7 mouse cellular contexts compared by ENCODE assay signal in the genomic region with DNA sequence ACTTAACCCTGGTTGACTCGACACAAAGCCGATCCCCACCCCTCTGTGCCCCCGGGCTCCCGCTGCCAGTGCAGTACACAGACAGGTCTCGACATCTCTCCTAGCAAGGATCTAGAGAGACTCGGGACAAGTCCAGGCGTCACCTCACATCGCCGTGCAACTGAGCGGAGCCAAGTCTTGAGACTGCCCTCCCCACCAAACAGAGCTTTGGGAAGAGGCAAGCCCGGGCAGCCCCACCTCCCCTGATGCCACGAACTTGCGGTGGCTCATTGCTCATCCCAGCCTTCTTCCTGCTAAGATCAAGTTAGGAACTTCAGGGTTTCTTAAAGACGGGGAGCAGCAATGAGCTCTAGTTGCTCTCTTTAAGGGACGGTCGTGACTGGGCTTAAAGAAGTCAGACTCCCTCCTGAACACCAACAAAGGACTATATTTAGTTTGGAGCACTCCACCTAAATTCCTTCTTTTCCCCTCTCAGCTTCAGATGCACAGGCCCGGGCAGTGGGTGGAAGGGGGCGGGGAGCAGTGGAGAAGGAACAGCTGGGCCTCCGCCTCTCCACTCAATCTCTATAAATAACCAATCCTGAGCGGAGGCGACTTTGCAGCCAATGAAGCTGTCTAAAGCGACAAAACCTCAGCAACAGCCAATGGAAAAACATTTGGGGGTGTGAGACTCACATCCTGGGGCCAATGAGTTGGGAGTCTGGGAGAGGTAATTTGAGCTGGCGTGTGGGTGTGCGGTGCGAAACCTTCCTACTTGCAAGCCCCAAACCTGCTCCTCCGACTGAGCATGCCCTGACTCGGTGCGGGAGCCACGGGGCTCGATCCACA. TPM values are rescaled to one million over a fixed set of nuclear protein-coding genes. Genes with fewer than 3 reads are reported as not detected.
DNase-seq lines count a peak whose midpoint lies in the region; ATAC-seq and TF ChIP-seq lines count a peak whose summit lies in the region.

No protein-coding gene starts in this region.

- peak; percentile 96 for DNase-seq in heart, adult 8-10 months (ENCODE audit: low spot score)
- DNase-seq in kidney, adult 9 months: peak; percentile 96
- DNase-seq in limb, embryonic 14.5 days (ENCODE audit: low spot score): peak; percentile 99
- DNase-seq in midbrain, postnatal 0 days (ENCODE audit: low spot score): peak; percentile 99
- peak; percentile 45 to 56 for DNase-seq in spleen, postnatal 14 days (ENCODE audit: low spot score in 2 of 2)

- peak overlapping the region; percentile 42 for H3K9ac ChIP-seq in embryonic facial prominence, embryonic 15.5 days
- peak overlapping the region; percentile 81 for H3K9ac ChIP-seq in limb, embryonic 14.5 days (ENCODE audit: low read depth, low read length, severe bottlenecking)
- peak overlapping the region; percentile 91 for H3K9ac ChIP-seq in midbrain, postnatal 0 days (replicated peaks; ENCODE audit: low read length, poor library complexity, severe bottlenecking)

- under 1% methylated on average over 30 of the region's 30 CpGs for WGBS in bone marrow, adult 2 months
- under 1% methylated on average over 30 of the region's 30 CpGs for WGBS in embryonic facial prominence, embryonic 15.5 days
- 1% methylated on average over 30 of the region's 30 CpGs for WGBS in limb, embryonic 14.5 days
- WGBS in midbrain, postnatal 0 days: 0% methylated on average over 30 of the region's 30 CpGs

- no peak for TF ChIP-seq POLR2A in bone marrow, adult 2 months (IDR thresholded peaks at IDR 0.05; ENCODE audit: borderline replicate concordance, control insufficient read depth, low read depth, low read length)
- TF ChIP-seq POLR2A in limb, embryonic 14.5 days (IDR thresholded peaks at IDR 0.05; ENCODE audit: borderline replicate concordance, extremely low read depth, insufficient read depth, insufficient read length): peak; percentile 63; the same call in 1 of the 2 replicates

- TF ChIP-seq CTCF in bone marrow, adult 2 months (IDR thresholded peaks at IDR 0.05; ENCODE audit: control insufficient read depth, insufficient read depth, low read length): no peak
- no peak for TF ChIP-seq CTCF in midbrain, postnatal 0 days (IDR thresholded peaks at IDR 0.05)

- H3K4me1 ChIP-seq in bone marrow, adult 2 months (ENCODE audit: control insufficient read depth, insufficient read depth, low read length): no peaks in the 10 kb centered on the region
- peaks cover 16% of the 10 kb centered on the region for H3K4me1 ChIP-seq in embryonic facial prominence, embryonic 15.5 days
- H3K4me1 ChIP-seq in limb, embryonic 14.5 days (ENCODE audit: control insufficient read depth, insufficient read depth, low read length): peaks cover 5% of the 10 kb centered on the region
- H3K4me1 ChIP-seq in midbrain, postnatal 0 days (ENCODE audit: insufficient read depth, low read length): peaks cover 13% of the 10 kb centered on the region; the same call in 1 of the 2 replicates

- H3K4me3 ChIP-seq in bone marrow, adult 2 months (replicated peaks; ENCODE audit: control insufficient read depth, low read depth, low read length): peak overlapping the region; percentile 70
- H3K4me3 ChIP-seq in embryonic facial prominence, embryonic 15.5 days (replicated peaks): peak overlapping the region; percentile 94
- peak overlapping the region; percentile 81 for H3K4me3 ChIP-seq in limb, embryonic 14.5 days (replicated peaks; ENCODE audit: low read length)
- peak overlapping the region; percentile 95 for H3K4me3 ChIP-seq in midbrain, postnatal 0 days (ENCODE audit: low read depth, low read length)

- peak; percentile 95 for ATAC-seq in embryonic facial prominence, embryonic 15.5 days (ENCODE audit: insufficient number of reproducible peaks, low FRiP score, low TSS enrichment, low read depth)
- peak; percentile 94 for ATAC-seq in limb, embryonic 14.5 days (ENCODE audit: low FRiP score, low read depth)
- peak; percentile 94 for ATAC-seq in midbrain, postnatal 0 days (ENCODE audit: low FRiP score)

- peak overlapping the region; percentile 82 for H3K4me2 ChIP-seq in embryonic facial prominence, embryonic 15.5 days (replicated peaks)
- peak overlapping the region; percentile 88 for H3K4me2 ChIP-seq in limb, embryonic 14.5 days (replicated peaks; ENCODE audit: low read depth, low read length, severe bottlenecking)
- peak overlapping the region; percentile 96 for H3K4me2 ChIP-seq in midbrain, postnatal 0 days (ENCODE audit: low read depth, low read length, poor library complexity, severe bottlenecking)

- no peaks in the 10 kb centered on the region for H3K27me3 ChIP-seq in embryonic facial prominence, embryonic 15.5 days
- no peaks in the 10 kb centered on the region for H3K27me3 ChIP-seq in limb, embryonic 14.5 days (ENCODE audit: control insufficient read depth, insufficient read depth, low read length)
- no peaks in the 10 kb centered on the region for H3K27me3 ChIP-seq in midbrain, postnatal 0 days (ENCODE audit: insufficient read depth, low read length)

- H3K36me3 ChIP-seq in embryonic facial prominence, embryonic 15.5 days: no peaks in the 10 kb centered on the region
- H3K36me3 ChIP-seq in limb, embryonic 14.5 days (ENCODE audit: control insufficient read depth, insufficient read depth, low read length): no peaks in the 10 kb centered on the region
- H3K36me3 ChIP-seq in midbrain, postnatal 0 days (ENCODE audit: insufficient read depth, low read length): no peaks in the 10 kb centered on the region

- no peaks in the 10 kb centered on the region for H3K9me3 ChIP-seq in embryonic facial prominence, embryonic 15.5 days (replicated peaks)
- no peaks in the 10 kb centered on the region for H3K9me3 ChIP-seq in limb, embryonic 14.5 days (ENCODE audit: control insufficient read depth, low read length)
- no peaks in the 10 kb centered on the region for H3K9me3 ChIP-seq in midbrain, postnatal 0 days (ENCODE audit: low read length)

- peak overlapping the region; percentile 25 for H3K27ac ChIP-seq in bone marrow, adult 2 months (ENCODE audit: control insufficient read depth, insufficient read depth, low read depth, low read length, poor library complexity)
- peak overlapping the region; percentile 95 for H3K27ac ChIP-seq in embryonic facial prominence, embryonic 15.5 days (replicated peaks)
- peak overlapping the region; percentile 91 for H3K27ac ChIP-seq in limb, embryonic 14.5 days (replicated peaks; ENCODE audit: low read depth, low read length)
- H3K27ac ChIP-seq in midbrain, postnatal 0 days (ENCODE audit: low read depth, low read length): peak overlapping the region; percentile 85

RNA-seq across cellular contexts. Expression of a gene that starts 1.9 kb away (rescaled TPM):
- 3.6 and 6.8 TPM in 2 replicates for polyA plus RNA-seq in bone marrow, adult 2 months (2011; ENCODE audit: insufficient read depth, insufficient read length, low replicate concordance, missing spikeins)
- polyA plus RNA-seq in embryonic facial prominence, embryonic 15.5 days (2015; fragmentation: Nextera tagmentation; extraction: Ambion mirVana): 16.1 and 17.8 TPM in 2 replicates
- total RNA-seq in heart, adult 8-10 months (2022): 1 to 10 TPM; 2.0 to 2.8 (median 2.3) TPM
- polyA plus RNA-seq in limb, embryonic 14.5 days (2012; rRNA removed): 8.2 and 8.7 TPM in 2 replicates
- 15.4 and 15.9 TPM in 2 replicates for polyA plus RNA-seq in limb, embryonic 14.5 days (2014; fragmentation: Nextera tagmentation; extraction: Ambion mirVana)
- total RNA-seq in midbrain, postnatal 0 days (2014; rRNA removed): 7.6 and 12.0 TPM in 2 replicates
- polyA plus RNA-seq in midbrain, postnatal 0 days (2015; fragmentation: Nextera tagmentation; extraction: Ambion mirVana): 14.9 and 16.8 TPM in 2 replicates

RNA-seq across cellular contexts. Expression of a gene that starts 2.4 kb away (rescaled TPM):
- not detected in 2 replicates for polyA plus RNA-seq in bone marrow, adult 2 months (2011; ENCODE audit: insufficient read depth, insufficient read length, low replicate concordance, missing spikeins)
- not detected in 2 replicates for polyA plus RNA-seq in embryonic facial prominence, embryonic 15.5 days (2015; fragmentation: Nextera tagmentation; extraction: Ambion mirVana)
- under 1 TPM in 2 of 4 experiments, not detected in 2; 0.06 to 0.09 TPM for total RNA-seq in heart, adult 8-10 months (2022)
- 0.34 and 0.35 TPM in 2 replicates for polyA plus RNA-seq in limb, embryonic 14.5 days (2012; rRNA removed)
- not detected in 2 replicates for polyA plus RNA-seq in limb, embryonic 14.5 days (2014; fragmentation: Nextera tagmentation; extraction: Ambion mirVana)
- 1.8 and 2.6 TPM in 2 replicates for total RNA-seq in midbrain, postnatal 0 days (2014; rRNA removed)
- polyA plus RNA-seq in midbrain, postnatal 0 days (2015; fragmentation: Nextera tagmentation; extraction: Ambion mirVana): not detected in 2 replicates

Comparison
In these comparisons a context has a peak if more than half of its experiments do, and no peak if none do; other contexts are left out.
1. Peak in every context shown above with its lines: DNase-seq, ATAC-seq, H3K4me3 ChIP-seq and H3K27ac ChIP-seq.
2. H3K27ac ChIP-seq: peak in every context shown above with its lines; median percentile 95 in embryonic facial prominence, embryonic 15.5 days; 91 in limb, embryonic 14.5 days; 85 in midbrain, postnatal 0 days; 25 in bone marrow, adult 2 months.